Mouse (Mus musculus) gastrocnemius, adult 18-20 months (tissue): Measurements from ENCODE around the gene Fam171b. TPM values are rescaled to one million over a fixed set of nuclear protein-coding genes. Genes with fewer than 3 reads are reported as not detected.

ENCODE experiments used
- DNase-seq: peaks from one replicate; pipeline ENCODE4 v3.0.0; 2021; ENCODE audit warnings: low spot score
- total RNA-seq, 2 experiments: library from RNA; stranded (reverse); gene quantifications; 2 replicates each; pipeline ENCODE4 v1.2.3; 2021

The Fam171b gene
- total RNA-seq, 2 experiments from 2014 or later: 1.00 to 1.6 TPM

- no peak for DNase-seq
Observed at GRCm38 (mm10) chr2:83883850-83884420, 71.5 kb downstream of the Fam171b start.

- DNase-seq: no peak
Observed at GRCm38 (mm10) chr2:83893701-83894100, 81.3 kb downstream of the Fam171b start.

DNA sequence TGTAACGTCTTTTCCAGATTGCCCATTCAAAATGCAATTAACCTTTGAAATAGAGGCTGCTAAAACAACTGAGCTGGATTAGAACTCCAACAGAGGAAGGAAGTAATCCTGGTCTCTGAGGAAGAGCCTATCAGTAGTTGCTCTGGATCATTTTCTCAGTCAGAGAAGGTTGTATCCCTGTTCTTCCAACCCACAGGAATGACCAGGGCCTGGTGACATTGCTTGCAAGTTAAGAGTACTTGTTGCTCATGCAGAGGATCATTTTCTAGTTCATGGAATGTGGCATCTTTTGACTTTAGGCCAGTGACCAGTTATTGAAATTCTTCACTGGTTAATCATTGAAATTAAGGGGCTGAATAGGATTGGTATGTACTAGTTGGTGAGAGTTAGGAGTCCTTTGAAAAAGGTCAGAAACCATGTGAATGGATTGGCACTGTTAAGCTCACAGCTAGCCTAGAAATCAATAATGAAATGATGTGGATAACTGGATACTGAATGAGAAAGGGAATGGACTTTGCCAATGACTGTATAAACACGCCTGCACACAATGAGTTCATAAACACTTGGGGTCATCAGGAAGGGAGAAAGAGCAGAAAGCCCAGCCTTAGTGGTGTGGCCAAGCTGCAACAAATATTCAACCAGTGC, 89.6 kb downstream of the Fam171b start:
- no peak for DNase-seq

GRCm38 (mm10) chr2:83929478-83930088, 117.1 kb downstream of the Fam171b start:
- no peak for DNase-seq

Other genes with a start within 250 kb of the Fam171b start
- 10 to 100 TPM; 65.7 to 73.1 TPM for gene Zc3h15, start 168.2 kb upstream of the Fam171b start, total RNA-seq
- 10 to 100 TPM; 36.8 to 50.6 TPM for gene Itgav, start 88.2 kb upstream of the Fam171b start, total RNA-seq
- not detected for gene Zswim2, start 128.6 kb downstream of the Fam171b start, total RNA-seq
- gene Gm13698, start 143.1 kb downstream of the Fam171b start, total RNA-seq: under 1 TPM; 0.64 to 0.85 TPM
- under 1 TPM; 0.64 to 0.85 TPM for gene Gm13693, start 148.9 kb downstream of the Fam171b start, total RNA-seq
- under 1 TPM in 1 of 2 experiments, not detected in 1; 0.64 TPM for gene Gm13695, start 154.7 kb downstream of the Fam171b start, total RNA-seq
- gene Gm13696, start 160.5 kb downstream of the Fam171b start, total RNA-seq: under 1 TPM; 0.64 to 0.85 TPM
- under 1 TPM; 0.64 to 0.85 TPM for gene Gm13694, start 166.3 kb downstream of the Fam171b start, total RNA-seq
- gene Gm13697, start 172.1 kb downstream of the Fam171b start, total RNA-seq: under 1 TPM; 0.64 to 0.85 TPM
- gene Gm13691, start 177.9 kb downstream of the Fam171b start, total RNA-seq: under 1 TPM; 0.64 to 0.85 TPM